Mouse (Mus musculus) stomach, embryonic 14.5 days (tissue): ENCODE data around the gene Etv5. TPM values are rescaled to one million over a fixed set of nuclear protein-coding genes. Genes with fewer than 3 reads are reported as not detected.

Experiments used
- ATAC-seq: fragments of 200-750 bp; cut with Nextera tagmentation; 2 replicates; pipeline ENCODE4 v1.8.0; 2017; ENCODE audit warnings: low read depth, moderate TSS enrichment; ENCODE audit not compliant: insufficient number of reproducible peaks, insufficient read depth, low FRiP score
- H3K27ac ChIP-seq: fragments of 300-500 bp; sonication (generic); 2 replicates; pipeline ENCODE4 v1.5.1; 2014; ENCODE audit warnings: mild to moderate bottlenecking, low read length, moderate library complexity, mixed read lengths
- H3K27me3 ChIP-seq: fragments of 300-500 bp; sonication (generic); 2 replicates; pipeline ENCODE4 v1.6.1; 2014; ENCODE audit warnings: low read length, control low read depth, mixed read lengths; ENCODE audit not compliant: control insufficient read depth, insufficient read depth
- H3K36me3 ChIP-seq: fragments of 300-500 bp; sonication (generic); 2 replicates; pipeline ENCODE4 v1.6.1; 2014; ENCODE audit warnings: mild to moderate bottlenecking, control low read depth, low read length, moderate library complexity, mixed read lengths; ENCODE audit not compliant: control insufficient read depth, insufficient read depth
- H3K4me1 ChIP-seq: fragments of 300-500 bp; sonication (generic); 2 replicates; pipeline ENCODE4 v1.6.1; 2014; ENCODE audit warnings: low read length, control low read depth, mixed read lengths; ENCODE audit not compliant: control insufficient read depth, insufficient read depth
- H3K4me2 ChIP-seq: fragments of 300-500 bp; sonication (generic); replicated peaks from 2 replicates; pipeline ENCODE4 v1.6.1; 2014; ENCODE audit warnings: low read depth, low read length, control low read depth
- H3K4me3 ChIP-seq: fragments of 300-500 bp; sonication (generic); 2 replicates; pipeline ENCODE4 v1.5.1; 2014; ENCODE audit warnings: low read depth, low read length, control low read depth
- H3K9ac ChIP-seq: fragments of 300-500 bp; sonication (generic); replicated peaks from 2 replicates; pipeline ENCODE4 v1.6.1; 2014; ENCODE audit warnings: low read depth, mild to moderate bottlenecking, control low read depth, low read length, moderate library complexity, mixed read lengths
- H3K9me3 ChIP-seq: fragments of 300-500 bp; sonication (generic); 2 replicates; pipeline ENCODE4 v1.6.1; 2016; ENCODE audit warnings: low read depth, low read length, control low read depth; ENCODE audit not compliant: control insufficient read depth
- WGBS: fragments of 180-500 bp; shearing (Covaris S2); extraction: QIAGEN DNeasy Blood & Tissue Kit; methylation state at CpG from one replicate; pipeline ENCODE4 v1.1.7; 2014; 5-methylcytosine and 5-hydroxymethylcytosine counted together
- polyA plus RNA-seq: library from polyadenylated mRNA; unstranded; fragments of >200 nt; fragmentation: Nextera tagmentation; extraction: Ambion mirVana; gene quantifications from 2 replicates; pipeline ENCODE4 v1.2.1, GENCODE M21; 2014

The Etv5 gene
- polyA plus RNA-seq, 1 experiment from 2014 or later, result 17.6 TPM

- Histone ChIP-seq H3K9ac (no peak overlapping the region), H3K4me2 (no peak overlapping the region), H3K9me3 (no peaks in the 10 kb centered on the region), H3K4me3 (no peak overlapping the region), H3K27ac (no peak overlapping the region), H3K4me1 (no peaks in the 10 kb centered on the region), H3K36me3 (no peaks in the 10 kb centered on the region), H3K27me3 (no peaks in the 10 kb centered on the region)
- ATAC-seq, result no peak
- 64% methylated on average over 4 of the region's 4 CpGs for WGBS
These were observed 98.3 kb downstream of the Etv5 start for GRCm38 (mm10) chr16:22341236-22341671.

GRCm38 (mm10) chr16:22335781-22336180 lies 103.7 kb downstream of the Etv5 start:
- H3K9ac ChIP-seq, result no peak overlapping the region
- H3K4me1 ChIP-seq, result no peaks in the 10 kb centered on the region
- no peak for ATAC-seq
- no peaks in the 10 kb centered on the region for H3K9me3 ChIP-seq
- H3K27ac ChIP-seq, result no peak overlapping the region
- no peak overlapping the region for H3K4me2 ChIP-seq
- H3K4me3 ChIP-seq, result no peak overlapping the region
- no peaks in the 10 kb centered on the region for H3K27me3 ChIP-seq
- no peaks in the 10 kb centered on the region for H3K36me3 ChIP-seq
- WGBS, result 68% methylated on average over 3 of the region's 3 CpGs

Other genes with a start within 250 kb of the Etv5 start
- 355 and 370 TPM in 2 replicates for gene Tra2b, start 173.7 kb downstream of the Etv5 start, polyA plus RNA-seq
- 1.5 and 1.8 TPM in 2 replicates for gene Dgkg, start 217.5 kb upstream of the Etv5 start, polyA plus RNA-seq